Mouse (Mus musculus) megakaryocyte progenitor cell, adult 5-6 weeks (primary cell): ENCODE data around the gene Rps6ka2. TPM values are rescaled to one million over a fixed set of nuclear protein-coding genes. Genes with fewer than 3 reads are reported as not detected.
"Not testable (repeated sequence)": the region's sequence is repeated elsewhere in the genome, so short reads cannot be mapped to it uniquely, and the experiment has no call there.

Source experiments
- ATAC-seq: replicated peaks from 2 replicates; pipeline ENCODE4 v1.8.0; 2016; ENCODE audit warnings: mild to moderate bottlenecking, moderate TSS enrichment, inconsistent platforms; ENCODE audit not compliant: poor library complexity
- total RNA-seq, 2 experiments: library from RNA; stranded (forward) in 1 of 2; stranded (reverse) in 1 of 2; fragments of 157-497, 149-512 nt in 1 of 2; fragments of 200-1000 nt in 1 of 2; gene quantifications; 2 replicates each; pipeline versions ENCODE4 v1.2.3 to v1.2.4; 2015 to 2017

The Rps6ka2 gene
- total RNA-seq (2015), result 16.5 and 16.9 TPM in 2 replicates
- total RNA-seq (2017), result 18.7 and 20.4 TPM in 2 replicates

- ATAC-seq, result peak; percentile 96
These were observed at the start of gene Rps6ka2 for GRCm38 (mm10) chr17:7169627-7170303. Rps6ka2 (plus strand) TSS chr17:7170115.

- not testable (repeated sequence) for ATAC-seq
These were observed 49.1 kb upstream of the Rps6ka2 start for GRCm38 (mm10) chr17:7120835-7121234.

GRCm38 (mm10) chr17:7122554-7122953 lies 47.4 kb upstream of the Rps6ka2 start:
- not testable (repeated sequence) for ATAC-seq

GRCm38 (mm10) chr17:7126475-7126874 lies 43.4 kb upstream of the Rps6ka2 start:
- peak; percentile 26; the same call in 1 of the 2 replicates for ATAC-seq

- ATAC-seq, result not testable (repeated sequence)
These were observed 35.9 kb upstream of the Rps6ka2 start for GRCm38 (mm10) chr17:7134002-7134401.

DNA sequence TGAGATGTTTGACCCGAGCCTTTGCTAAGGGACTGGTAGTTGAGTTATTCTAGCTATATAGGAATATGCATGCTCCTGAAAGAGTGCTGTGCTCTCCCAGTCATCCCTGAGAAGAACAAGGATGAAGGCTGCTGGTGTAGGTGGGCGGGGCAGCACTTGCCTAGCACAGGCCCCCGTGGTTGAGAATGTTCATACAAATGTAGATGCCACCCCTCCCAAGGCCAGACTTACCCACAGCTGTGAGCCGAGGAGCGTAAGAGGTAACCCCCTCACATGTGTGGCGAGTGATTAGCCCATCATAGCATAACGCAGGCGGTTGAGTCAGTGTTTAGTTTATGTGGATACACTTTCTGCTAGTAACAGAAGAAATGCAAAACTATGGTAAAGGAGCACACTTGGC lies 34.6 kb upstream of the Rps6ka2 start:
- 0 out of 2 replicates have a peak, but pooled peaks have one; percentile 17 for ATAC-seq

DNA sequence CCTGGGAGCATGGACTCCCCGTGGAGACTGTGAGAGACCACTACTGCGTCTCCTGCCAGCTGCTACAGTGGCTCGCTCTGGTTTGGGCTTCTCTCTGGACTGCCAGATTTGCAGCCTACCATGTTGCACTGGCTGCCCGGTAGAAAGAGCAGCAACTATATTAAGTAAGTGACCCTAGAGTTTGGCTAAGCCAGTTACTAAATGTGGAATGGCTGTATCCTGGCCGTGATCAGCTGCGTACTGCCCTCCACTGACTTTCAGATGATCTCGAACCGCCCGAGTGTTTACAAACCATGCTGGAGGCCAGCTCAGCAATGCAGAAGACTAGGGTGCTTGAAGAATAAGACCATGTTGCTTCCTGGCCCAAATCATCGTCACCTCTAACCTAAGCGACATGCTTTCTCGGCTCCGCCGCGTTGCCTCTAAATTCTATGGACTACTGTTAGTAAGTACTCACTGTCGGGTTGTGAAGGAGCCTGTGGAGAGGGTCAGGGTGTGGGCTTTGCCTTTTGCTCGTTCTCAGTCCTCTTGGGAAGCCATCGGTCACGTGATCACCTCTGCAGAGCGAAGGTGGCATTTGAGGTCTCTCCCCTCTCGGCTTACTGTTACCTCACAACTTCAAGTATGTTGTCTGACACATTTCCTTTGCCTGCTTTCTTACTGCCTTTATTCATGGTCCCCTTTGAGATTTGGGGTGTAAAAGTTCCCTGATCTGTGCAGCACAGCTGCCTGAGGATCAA lies 31.6 kb upstream of the Rps6ka2 start:
- no peak for ATAC-seq

GRCm38 (mm10) chr17:7140399-7141174 lies 29.3 kb upstream of the Rps6ka2 start:
- no peak for ATAC-seq

- ATAC-seq, result no peak
These were observed 27.5 kb upstream of the Rps6ka2 start for GRCm38 (mm10) chr17:7142367-7142766.

DNA sequence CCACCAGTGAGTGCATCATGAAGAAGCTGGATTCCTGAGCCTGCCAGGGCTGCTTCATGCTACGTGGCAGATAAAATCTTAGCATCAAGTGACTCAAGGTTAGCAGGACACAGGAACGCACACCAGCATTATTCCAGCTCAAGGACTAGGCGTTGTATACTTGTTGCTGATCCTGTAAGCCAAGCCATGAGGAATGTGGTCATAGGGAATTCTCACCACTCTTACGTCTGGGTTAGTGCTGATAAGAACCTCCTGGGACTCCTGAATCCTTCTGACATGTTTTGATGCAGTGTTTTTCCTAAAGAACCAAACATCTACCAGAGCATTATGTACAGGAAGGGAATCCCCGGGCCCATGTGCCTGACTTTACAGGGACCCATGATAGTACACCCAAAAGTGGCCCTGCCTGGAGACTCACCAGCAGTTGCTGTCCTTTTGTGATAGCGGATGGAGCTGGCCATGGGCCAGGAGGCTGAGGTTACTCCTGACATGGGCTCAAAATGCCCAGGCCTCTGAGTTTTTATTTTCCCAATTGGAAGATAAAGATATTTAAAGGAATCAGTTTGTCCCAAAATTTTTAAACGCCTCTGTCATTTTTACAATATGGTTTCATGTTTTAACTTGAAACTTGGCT lies 25.9 kb upstream of the Rps6ka2 start:
- peak; percentile 25; the same call in 1 of the 2 replicates for ATAC-seq

DNA sequence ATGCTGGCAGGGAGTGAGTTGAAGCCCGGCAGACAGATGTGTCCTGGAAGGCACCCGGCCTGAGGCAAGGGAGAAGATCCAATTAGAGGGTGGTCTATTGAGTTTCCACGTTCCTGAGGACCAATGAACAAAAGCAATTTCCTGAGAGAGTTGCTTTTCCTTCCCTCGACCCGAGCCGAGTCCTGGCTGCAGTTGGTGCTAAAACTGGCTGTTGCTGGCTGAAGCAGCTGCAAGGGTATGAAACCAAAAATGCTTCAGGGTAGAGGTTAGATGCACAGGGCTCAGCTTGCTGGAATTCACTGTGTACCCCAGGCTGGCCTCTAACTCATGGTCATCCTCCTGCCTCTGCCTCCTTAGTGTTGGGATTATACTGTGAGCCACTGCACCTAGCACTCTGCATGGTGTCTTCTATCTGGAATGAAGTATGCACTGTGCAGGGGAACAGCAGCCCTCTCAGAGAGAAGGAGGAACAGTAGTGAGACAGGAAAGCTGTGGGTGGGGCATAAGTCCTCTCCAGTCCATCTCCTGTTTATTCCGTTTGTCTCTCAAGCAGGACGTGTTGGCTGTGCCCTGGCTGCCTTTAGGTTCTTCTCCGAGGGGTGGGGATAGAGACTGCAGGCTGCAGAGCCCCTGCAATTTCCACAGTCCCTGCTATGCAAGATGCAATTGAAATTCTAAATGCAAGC lies 24.4 kb upstream of the Rps6ka2 start:
- ATAC-seq, result peak; percentile 51; the same call in 1 of the 2 replicates

GRCm38 (mm10) chr17:7146479-7146878 lies 23.4 kb upstream of the Rps6ka2 start:
- no peak for ATAC-seq

GRCm38 (mm10) chr17:7147920-7148321 lies 22.0 kb upstream of the Rps6ka2 start:
- ATAC-seq, result peak; percentile 32

GRCm38 (mm10) chr17:7149328-7150195 lies 20.4 kb upstream of the Rps6ka2 start:
- ATAC-seq, result no peak

DNA sequence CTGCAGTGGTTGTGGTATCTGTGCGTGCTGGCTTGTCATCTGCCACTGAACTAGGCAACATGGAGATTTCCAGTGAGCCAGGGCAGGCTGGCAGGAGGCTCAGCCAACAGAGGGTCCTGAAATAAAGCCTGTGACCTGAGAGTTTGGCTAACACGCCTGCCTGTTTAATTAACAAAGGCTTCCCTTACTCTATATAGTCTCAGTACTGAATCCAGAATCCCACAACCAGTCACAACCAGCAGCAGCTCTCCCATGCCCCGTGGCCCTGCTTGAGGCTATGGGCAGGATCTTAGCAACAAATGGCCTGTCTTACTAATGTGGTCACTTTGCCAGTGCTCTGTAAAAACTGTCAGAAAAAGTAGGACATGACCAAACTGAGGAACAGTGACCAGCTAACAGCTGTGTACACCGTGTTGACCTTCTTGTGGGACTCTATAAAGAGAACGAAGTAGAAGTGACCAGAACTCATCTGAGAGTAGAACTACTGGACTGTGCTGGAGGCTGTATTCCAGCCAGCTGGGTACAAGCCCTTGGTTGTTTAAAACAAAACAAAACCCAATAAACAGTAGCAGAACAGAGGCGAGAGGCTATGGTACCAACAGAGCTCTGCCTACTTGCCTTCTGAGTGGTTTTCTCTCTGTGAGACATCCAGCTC lies 18.3 kb upstream of the Rps6ka2 start:
- ATAC-seq, result no peak

DNA sequence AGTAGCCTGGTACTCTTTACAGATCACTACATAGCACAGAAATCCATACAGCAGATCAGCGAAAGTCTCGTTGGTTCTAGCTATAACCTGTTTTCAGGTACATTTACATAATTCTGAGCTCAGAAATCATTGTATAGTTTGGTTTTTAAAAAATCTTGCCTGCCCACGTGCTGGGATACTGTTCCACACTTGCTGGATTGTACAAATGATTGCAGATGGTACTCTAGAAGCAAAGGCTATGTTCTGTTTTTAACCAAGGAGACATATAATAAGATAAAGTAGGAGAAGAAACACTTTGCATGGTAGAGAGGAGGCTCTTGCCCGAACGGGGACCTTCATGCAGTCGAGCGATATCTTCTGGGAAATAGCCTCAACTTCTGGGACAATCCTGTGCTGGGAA lies 17.3 kb upstream of the Rps6ka2 start:
- ATAC-seq, result no peak

- peak; percentile 94 for ATAC-seq
These were observed 6.0 kb upstream of the Rps6ka2 start for GRCm38 (mm10) chr17:7163955-7164354.

DNA sequence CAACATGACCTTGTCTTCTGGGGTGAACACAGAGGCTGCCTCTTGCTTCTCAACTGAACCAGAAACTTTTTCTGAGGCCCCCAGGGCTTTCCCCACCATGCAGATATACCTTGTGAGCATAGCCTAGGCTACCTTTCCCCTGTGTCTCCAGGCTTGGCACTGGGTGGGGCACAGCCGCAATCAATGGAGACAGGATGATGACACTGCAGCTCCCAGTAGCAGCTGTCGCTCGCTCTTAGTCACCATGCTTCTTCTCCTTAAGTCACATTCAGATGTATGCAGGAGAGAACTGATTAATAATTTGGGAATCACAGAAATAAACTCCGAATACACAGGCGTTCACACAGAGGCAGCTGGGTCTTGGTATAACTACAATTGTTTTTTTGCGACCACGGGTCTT lies 4.4 kb upstream of the Rps6ka2 start:
- ATAC-seq, result no peak
